8 mouse cellular contexts compared by ENCODE assay signal in the genomic region with DNA sequence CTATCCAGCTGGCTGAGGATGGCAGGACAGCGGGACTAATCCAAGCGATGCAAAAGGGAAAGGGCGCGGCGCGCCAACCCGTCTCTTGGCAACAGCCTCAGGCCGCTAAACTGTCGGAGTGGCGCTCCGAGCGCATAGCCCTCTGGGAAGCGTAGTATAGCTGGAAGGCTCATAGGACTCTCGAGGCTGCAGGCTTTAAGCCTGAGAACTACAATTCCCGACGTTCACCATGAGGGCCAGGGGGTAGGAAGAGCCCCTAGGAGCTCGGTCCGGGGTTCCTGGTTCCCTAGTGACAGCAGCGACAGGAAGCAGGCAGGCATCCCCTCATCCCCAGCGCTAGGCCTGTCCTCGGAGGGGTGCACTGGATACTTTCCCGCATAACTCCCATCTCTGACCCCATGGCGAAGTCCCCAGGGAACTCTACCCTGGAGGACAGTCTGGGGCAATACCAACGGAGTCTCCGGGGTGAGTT. TPM values are rescaled to one million over a fixed set of nuclear protein-coding genes. Genes with fewer than 3 reads are reported as not detected.
DNase-seq lines count a peak whose midpoint lies in the region; ATAC-seq and TF ChIP-seq lines count a peak whose summit lies in the region.

A gene (plus strand): TSS at position 70 of the 472 bp plus-strand sequence.

- peak within 1 kb of the TSS; percentile 98 for H3K27ac ChIP-seq in embryonic facial prominence, embryonic 14.5 days (replicated peaks; ENCODE audit: low read depth, low read length)
- H3K27ac ChIP-seq in limb, embryonic 14.5 days (replicated peaks; ENCODE audit: low read depth, low read length), result peak within 1 kb of the TSS; percentile 97
- peak within 1 kb of the TSS; percentile 99 for H3K27ac ChIP-seq in midbrain, postnatal 0 days (ENCODE audit: low read depth, low read length)

- peak within 1 kb of the TSS; percentile 94 for H3K9ac ChIP-seq in embryonic facial prominence, embryonic 14.5 days (ENCODE audit: low read depth, low read length)
- peak within 1 kb of the TSS; percentile 96 for H3K9ac ChIP-seq in limb, embryonic 14.5 days (ENCODE audit: low read depth, low read length, severe bottlenecking)
- H3K9ac ChIP-seq in midbrain, postnatal 0 days (replicated peaks; ENCODE audit: low read length, poor library complexity, severe bottlenecking), result peak within 1 kb of the TSS; percentile 98

- DNase-seq in 3T3-L1 (ENCODE audit: low read depth, low spot score), result peak; percentile 99
- DNase-seq in adrenal gland, postnatal 4 days (ENCODE audit: low spot score in 2 of 2), result peak; percentile 68 to 82
- peak; percentile 99 for DNase-seq in embryonic facial prominence, embryonic 14.5 days (ENCODE audit: low spot score)
- DNase-seq in heart, adult 8-10 months (ENCODE audit: low spot score), result peak; percentile 96
- DNase-seq in kidney, adult 9 months, result peak; percentile 97
- peak; percentile 98 for DNase-seq in limb, embryonic 14.5 days (ENCODE audit: low spot score)
- DNase-seq in midbrain, postnatal 0 days (ENCODE audit: low spot score), result peak; percentile 99
- DNase-seq in spleen, postnatal 14 days (ENCODE audit: low spot score in 2 of 2), result peak; percentile 76 to 87

- H3K27me3 ChIP-seq in embryonic facial prominence, embryonic 14.5 days (replicated peaks; ENCODE audit: control insufficient read depth, insufficient read depth, low read length), result no peaks in the 10 kb centered on the region
- no peaks in the 10 kb centered on the region for H3K27me3 ChIP-seq in limb, embryonic 14.5 days (ENCODE audit: control insufficient read depth, insufficient read depth, low read length)
- no peaks in the 10 kb centered on the region for H3K27me3 ChIP-seq in midbrain, postnatal 0 days (ENCODE audit: insufficient read depth, low read length)

- WGBS in embryonic facial prominence, embryonic 14.5 days, result under 1% methylated on average over 22 of the region's 25 CpGs
- WGBS in limb, embryonic 14.5 days, result 2% methylated on average over 23 of the region's 25 CpGs
- under 1% methylated on average over 25 of the region's 25 CpGs for WGBS in midbrain, postnatal 0 days

- H3K4me3 ChIP-seq in embryonic facial prominence, embryonic 14.5 days (ENCODE audit: low read depth, low read length), result peak within 1 kb of the TSS; percentile 83
- H3K4me3 ChIP-seq in limb, embryonic 14.5 days (replicated peaks; ENCODE audit: low read length), result peak within 1 kb of the TSS; percentile 84
- H3K4me3 ChIP-seq in midbrain, postnatal 0 days (ENCODE audit: low read depth, low read length), result peak within 1 kb of the TSS; percentile 78

- no peaks in the 10 kb centered on the region for H3K9me3 ChIP-seq in embryonic facial prominence, embryonic 14.5 days (ENCODE audit: control insufficient read depth, low read length)
- no peaks in the 10 kb centered on the region for H3K9me3 ChIP-seq in limb, embryonic 14.5 days (ENCODE audit: control insufficient read depth, low read length)
- H3K9me3 ChIP-seq in midbrain, postnatal 0 days (ENCODE audit: low read length), result no peaks in the 10 kb centered on the region

- H3K4me2 ChIP-seq in embryonic facial prominence, embryonic 14.5 days (ENCODE audit: low read depth, low read length), result peak within 1 kb of the TSS; percentile 70
- peak within 1 kb of the TSS; percentile 72 for H3K4me2 ChIP-seq in limb, embryonic 14.5 days (replicated peaks; ENCODE audit: low read depth, low read length, severe bottlenecking)
- H3K4me2 ChIP-seq in midbrain, postnatal 0 days (ENCODE audit: low read depth, low read length, poor library complexity, severe bottlenecking), result peak within 1 kb of the TSS; percentile 70

- H3K4me1 ChIP-seq in embryonic facial prominence, embryonic 14.5 days (ENCODE audit: control insufficient read depth, insufficient read depth, low read length), result peaks cover 19% of the 10 kb centered on the region
- peaks cover 18% of the 10 kb centered on the region for H3K4me1 ChIP-seq in limb, embryonic 14.5 days (ENCODE audit: control insufficient read depth, insufficient read depth, low read length)
- 0 out of 2 replicates have a peak, but pooled peaks cover 5% of the 10 kb centered on the region for H3K4me1 ChIP-seq in midbrain, postnatal 0 days (ENCODE audit: insufficient read depth, low read length)

- ATAC-seq in embryonic facial prominence, embryonic 14.5 days (ENCODE audit: low read depth), result peak; percentile 96
- ATAC-seq in limb, embryonic 14.5 days (ENCODE audit: low FRiP score, low read depth), result peak; percentile 93
- ATAC-seq in midbrain, postnatal 0 days (ENCODE audit: low FRiP score), result peak; percentile 92

- H3K36me3 ChIP-seq in embryonic facial prominence, embryonic 14.5 days (ENCODE audit: control insufficient read depth, insufficient read depth, low read length), result no peaks in the 10 kb centered on the region
- no peaks in the 10 kb centered on the region for H3K36me3 ChIP-seq in limb, embryonic 14.5 days (ENCODE audit: control insufficient read depth, insufficient read depth, low read length)
- H3K36me3 ChIP-seq in midbrain, postnatal 0 days (ENCODE audit: insufficient read depth, low read length), result no peaks in the 10 kb centered on the region

- TF ChIP-seq POLR2A in limb, embryonic 14.5 days (IDR thresholded peaks at IDR 0.05; ENCODE audit: borderline replicate concordance, extremely low read depth, insufficient read depth, insufficient read length), result no peak

- no peak; the same call in 1 of the 2 replicates for TF ChIP-seq CTCF in midbrain, postnatal 0 days (IDR thresholded peaks at IDR 0.05)

RNA-seq across cellular contexts. Expression of the gene that starts here (rescaled TPM):
- 10 to 100 TPM in 1 of 2 experiments, 1 to 10 TPM in 1; 8.9 to 12.9 TPM for total RNA-seq in adrenal gland, postnatal 4 days (2021)
- 17.9 and 18.2 TPM in 2 replicates for polyA plus RNA-seq in embryonic facial prominence, embryonic 14.5 days (2014; fragmentation: Nextera tagmentation; extraction: Ambion mirVana)
- total RNA-seq in heart, adult 8-10 months (2022), result 1 to 10 TPM; 3.4 to 5.7 (median 4.1) TPM
- polyA plus RNA-seq in limb, embryonic 14.5 days (2012; rRNA removed), result 6.0 and 8.5 TPM in 2 replicates
- 15.8 and 18.7 TPM in 2 replicates for polyA plus RNA-seq in limb, embryonic 14.5 days (2014; fragmentation: Nextera tagmentation; extraction: Ambion mirVana)
- 6.1 and 7.7 TPM in 2 replicates for total RNA-seq in midbrain, postnatal 0 days (2014; rRNA removed)
- polyA plus RNA-seq in midbrain, postnatal 0 days (2015; fragmentation: Nextera tagmentation; extraction: Ambion mirVana), result 26.8 and 27.0 TPM in 2 replicates

Comparison
In these comparisons a context has a peak if more than half of its experiments do, and no peak if none do; other contexts are left out.
1. Peak in every context shown above with its lines: DNase-seq, ATAC-seq, H3K4me3 ChIP-seq and H3K27ac ChIP-seq.